Mouse (Mus musculus) MN1 (cell line): Measurements from ENCODE around the gene Gm17027.
"Not testable (repeated sequence)": the region's sequence is repeated elsewhere in the genome, so short reads cannot be mapped to it uniquely, and the experiment has no call there.

ENCODE experiments used
- DNase-seq: peaks from one replicate; pipeline ENCODE4 v3.0.0-alpha.2; 2016; ENCODE audit warnings: low spot score

The Gm17027 gene

GRCm38 (mm10) chr14:42162522-42162921 is at the start of gene Gm17027:
TSS of gene Gm17027 (minus strand) at chr14:42162622.
- not testable (repeated sequence) for DNase-seq

GRCm38 (mm10) chr14:42190691-42191090 is 28.3 kb upstream of the Gm17027 start, which contains the start of gene Gm3573:
TSS of gene Gm3573 (minus strand) at chr14:42190791.
- not testable (repeated sequence) for DNase-seq

GRCm38 (mm10) chr14:42183936-42184335 is 21.5 kb upstream of the Gm17027 start:
- not testable (repeated sequence) for DNase-seq

DNA sequence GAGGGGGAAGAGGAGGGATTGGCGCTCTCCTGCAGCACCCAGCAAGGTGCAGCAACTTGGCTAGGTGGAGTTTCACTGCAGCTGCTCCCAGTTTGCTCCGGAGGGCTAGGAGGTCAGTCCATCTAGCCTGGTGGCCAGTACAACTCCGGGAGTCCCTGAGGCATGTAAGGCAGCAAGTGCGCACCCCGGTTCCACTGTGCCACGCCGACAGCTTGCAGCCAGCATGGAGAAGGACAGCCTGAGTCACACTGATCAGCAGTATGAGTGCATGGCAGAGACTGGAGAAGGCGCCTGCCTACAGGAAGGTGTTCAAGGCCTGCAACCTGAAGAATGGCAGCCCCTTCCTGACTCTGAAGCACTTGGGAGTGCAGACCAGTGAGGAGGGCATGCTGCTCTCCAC is 27.9 kb downstream of the Gm17027 start:
- DNase-seq, result not testable (repeated sequence)

GRCm38 (mm10) chr14:42133806-42134205 is 28.6 kb downstream of the Gm17027 start:
- DNase-seq, result not testable (repeated sequence)

- DNase-seq, result not testable (repeated sequence)
These were observed 45.2 kb downstream of the Gm17027 start, which contains the start of gene Gm7951 for GRCm38 (mm10) chr14:42117269-42117668. TSS of gene Gm7951 (minus strand) at chr14:42117369.
